Mouse (Mus musculus) kidney, embryonic 15.5 days (tissue): ENCODE data around the gene Abcc5. TPM values are rescaled to one million over a fixed set of nuclear protein-coding genes. Genes with fewer than 3 reads are reported as not detected.

Experiments used
- ATAC-seq: fragments of 200-750 bp; cut with Nextera tagmentation; replicated peaks from 2 replicates; pipeline ENCODE4 v1.8.0; 2017; ENCODE audit warnings: moderate TSS enrichment; ENCODE audit not compliant: low FRiP score
- H3K27ac ChIP-seq: fragments of 300-500 bp; sonication (generic); 2 replicates; pipeline ENCODE4 v1.5.1; 2015; ENCODE audit warnings: mild to moderate bottlenecking, inconsistent platforms
- H3K27me3 ChIP-seq: fragments of 300-500 bp; sonication (generic); 2 replicates; pipeline ENCODE4 v1.6.1; 2015; ENCODE audit warnings: inconsistent platforms
- H3K36me3 ChIP-seq: fragments of 300-500 bp; sonication (generic); 2 replicates; pipeline ENCODE4 v1.6.1; 2015; ENCODE audit warnings: inconsistent platforms
- H3K4me1 ChIP-seq: fragments of 300-500 bp; sonication (generic); 2 replicates; pipeline ENCODE4 v1.6.1; 2015; ENCODE audit warnings: inconsistent platforms
- H3K4me2 ChIP-seq: fragments of 300-500 bp; sonication (generic); 2 replicates; pipeline ENCODE4 v1.6.1; 2015; ENCODE audit warnings: moderate library complexity, mild to moderate bottlenecking, inconsistent platforms
- H3K4me3 ChIP-seq: fragments of 300-500 bp; sonication (generic); replicated peaks from 2 replicates; pipeline ENCODE4 v1.5.1; 2015; ENCODE audit warnings: mild to moderate bottlenecking, inconsistent platforms
- H3K9ac ChIP-seq: fragments of 300-500 bp; sonication (generic); 2 replicates; pipeline ENCODE4 v1.6.1; 2015; ENCODE audit warnings: mild to moderate bottlenecking, inconsistent platforms
- H3K9me3 ChIP-seq: fragments of 300-500 bp; sonication (generic); replicated peaks from 2 replicates; pipeline ENCODE4 v1.6.1; 2016; ENCODE audit warnings: inconsistent platforms
- WGBS: fragments of 180-500 bp; shearing (Covaris S2); methylation state at CpG from one replicate; pipeline ENCODE4 v1.1.7; 2015; ENCODE audit warnings: mixed read lengths; 5-methylcytosine and 5-hydroxymethylcytosine counted together
- polyA plus RNA-seq: library from polyadenylated mRNA; unstranded; fragments of >200 nt; fragmentation: Nextera tagmentation; extraction: Ambion mirVana; gene quantifications from 2 replicates; pipeline ENCODE4 v1.2.1, GENCODE M21; 2015

Gene Abcc5
- polyA plus RNA-seq, 1 experiment from 2014 or later, result 63.1 TPM

- no peaks in the 10 kb centered on the region for H3K27me3 ChIP-seq
- no peak overlapping the region for H3K9ac ChIP-seq
- ATAC-seq, result no peak
- H3K27ac ChIP-seq, result no peak overlapping the region
- no peaks in the 10 kb centered on the region for H3K9me3 ChIP-seq
- 89% methylated on average over 2 of the region's 2 CpGs for WGBS
- 0 out of 2 replicates have a peak, but pooled peaks cover under 1% of the 10 kb centered on the region for H3K4me1 ChIP-seq
- H3K36me3 ChIP-seq, result peaks cover 29% of the 10 kb centered on the region
- H3K4me2 ChIP-seq, result no peak overlapping the region
- no peak overlapping the region for H3K4me3 ChIP-seq
Measured at GRCm38 (mm10) chr16:20418054-20418453, 8.1 kb downstream of the Abcc5 start.

DNA sequence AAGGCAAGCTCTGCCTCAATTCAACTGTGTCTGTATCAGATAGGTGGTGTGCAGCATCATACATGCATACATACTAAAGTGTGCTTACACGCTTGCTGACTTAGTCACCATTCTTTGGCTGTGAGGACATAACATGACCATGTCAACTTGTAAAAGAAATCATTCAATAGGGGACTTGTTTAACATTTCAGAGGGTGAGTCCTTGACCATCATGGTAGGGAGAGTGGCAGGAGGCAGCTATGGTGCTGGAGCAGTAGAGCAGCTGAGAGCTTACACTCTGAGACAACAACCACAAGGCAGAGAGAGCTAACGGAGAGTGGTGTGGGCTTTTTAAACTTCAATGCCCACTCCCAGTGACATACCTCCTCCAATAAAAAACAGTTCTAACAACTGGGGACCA, 9.9 kb downstream of the Abcc5 start:
- Histone ChIP-seq H3K9me3 (no peaks in the 10 kb centered on the region), H3K4me2 (no peak overlapping the region), H3K9ac (no peak overlapping the region), H3K36me3 (peaks cover 25% of the 10 kb centered on the region), H3K4me3 (no peak overlapping the region), H3K4me1 (no peaks in the 10 kb centered on the region), H3K27me3 (no peaks in the 10 kb centered on the region), H3K27ac (no peak overlapping the region)
- no peak for ATAC-seq
- WGBS, result 90% methylated on average over 2 of the region's 2 CpGs

- Histone ChIP-seq H3K4me1 (no peaks in the 10 kb centered on the region), H3K4me3 (no peak overlapping the region), H3K9me3 (no peaks in the 10 kb centered on the region), H3K9ac (no peak overlapping the region), H3K36me3 (peaks cover 20% of the 10 kb centered on the region), H3K4me2 (no peak overlapping the region), H3K27ac (no peak overlapping the region), H3K27me3 (no peaks in the 10 kb centered on the region)
- no peak for ATAC-seq
- WGBS, result 73% methylated on average over 6 of the region's 6 CpGs
Measured at GRCm38 (mm10) chr16:20415804-20416203, 10.4 kb downstream of the Abcc5 start.

DNA sequence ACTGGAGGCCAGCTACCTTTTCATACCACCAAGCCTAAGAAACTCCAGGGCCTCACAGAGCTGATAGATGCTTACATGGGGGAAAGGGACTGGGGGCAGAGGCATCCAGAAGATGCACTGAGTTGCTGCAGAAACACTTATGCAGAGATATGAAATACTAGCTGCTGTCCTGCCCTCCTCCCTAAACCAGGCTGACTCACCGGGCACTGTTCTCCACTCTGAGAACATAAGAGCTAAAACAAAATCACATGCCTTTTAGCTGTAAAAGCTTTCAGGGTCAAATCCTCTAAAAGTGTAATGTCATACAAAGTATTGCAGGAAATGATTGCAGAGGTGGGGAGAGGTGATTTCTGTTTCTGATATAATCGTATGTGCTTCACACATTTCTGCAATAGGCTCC, 11.0 kb downstream of the Abcc5 start:
- Histone ChIP-seq H3K9me3 (no peaks in the 10 kb centered on the region), H3K27me3 (no peaks in the 10 kb centered on the region), H3K9ac (no peak overlapping the region), H3K27ac (no peak overlapping the region), H3K4me3 (no peak overlapping the region), H3K4me2 (no peak overlapping the region), H3K4me1 (no peaks in the 10 kb centered on the region), H3K36me3 (peaks cover 20% of the 10 kb centered on the region)
- 80% methylated on average over 2 of the region's 2 CpGs for WGBS
- no peak for ATAC-seq

- Histone ChIP-seq H3K4me3 (no peak overlapping the region), H3K4me2 (no peak overlapping the region), H3K36me3 (peaks cover 19% of the 10 kb centered on the region), H3K9ac (no peak overlapping the region), H3K27ac (no peak overlapping the region), H3K9me3 (no peaks in the 10 kb centered on the region), H3K4me1 (no peaks in the 10 kb centered on the region), H3K27me3 (no peaks in the 10 kb centered on the region)
- no peak for ATAC-seq
- 79% methylated on average over 2 of the region's 2 CpGs for WGBS
Measured at GRCm38 (mm10) chr16:20413870-20414331, 12.3 kb downstream of the Abcc5 start.

DNA sequence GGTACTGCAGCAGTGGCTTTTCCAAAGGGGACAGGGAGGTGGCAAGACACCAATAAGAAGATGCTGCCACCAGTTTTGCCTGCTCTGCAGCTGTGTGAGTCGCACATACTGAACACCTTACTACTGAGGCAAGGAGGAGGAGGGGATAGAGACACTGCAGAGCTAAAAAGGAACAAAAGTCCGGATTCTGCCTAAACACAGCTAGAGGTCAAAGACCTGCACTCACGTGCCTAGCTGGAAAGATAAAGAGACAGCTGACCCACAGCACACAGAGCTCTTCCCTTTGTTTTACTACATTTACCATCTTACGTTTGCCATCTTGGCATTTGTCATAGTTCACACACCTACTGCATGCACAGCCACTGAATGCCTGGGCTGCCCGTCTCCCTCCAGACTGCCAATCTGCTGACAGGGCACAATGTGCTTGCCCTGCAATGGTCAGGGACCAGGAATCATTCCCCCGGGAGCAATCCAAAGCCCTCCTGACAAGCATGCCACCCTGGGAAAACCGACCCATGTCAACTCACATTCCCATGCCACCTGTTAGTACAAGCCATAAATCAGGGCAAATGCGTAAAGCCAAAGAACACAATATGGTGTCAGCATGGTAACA, 14.1 kb downstream of the Abcc5 start:
- H3K27me3 ChIP-seq, result no peaks in the 10 kb centered on the region

GRCm38 (mm10) chr16:20405335-20405734, 20.9 kb downstream of the Abcc5 start:
- Histone ChIP-seq H3K27me3 (no peaks in the 10 kb centered on the region), H3K4me3 (no peak overlapping the region), H3K9ac (no peak overlapping the region), H3K36me3 (peaks cover 28% of the 10 kb centered on the region), H3K4me2 (no peak overlapping the region), H3K9me3 (no peaks in the 10 kb centered on the region), H3K27ac (no peak overlapping the region), H3K4me1 (no peaks in the 10 kb centered on the region)
- WGBS, result 87% methylated on average over 4 of the region's 4 CpGs
- no peak for ATAC-seq

More for the DNA sequence above, 14.1 kb downstream of the Abcc5 start:
- H3K27ac ChIP-seq, result no peak overlapping the region
- WGBS, result 67% methylated on average over 8 of the region's 8 CpGs
- no peaks in the 10 kb centered on the region for H3K4me1 ChIP-seq
- no peaks in the 10 kb centered on the region for H3K9me3 ChIP-seq
- peaks cover 6% of the 10 kb centered on the region; the same call in 1 of the 2 replicates for H3K36me3 ChIP-seq
- no peak overlapping the region for H3K4me2 ChIP-seq
- no peak overlapping the region for H3K4me3 ChIP-seq
- no peak for ATAC-seq
- H3K9ac ChIP-seq, result no peak overlapping the region

DNA sequence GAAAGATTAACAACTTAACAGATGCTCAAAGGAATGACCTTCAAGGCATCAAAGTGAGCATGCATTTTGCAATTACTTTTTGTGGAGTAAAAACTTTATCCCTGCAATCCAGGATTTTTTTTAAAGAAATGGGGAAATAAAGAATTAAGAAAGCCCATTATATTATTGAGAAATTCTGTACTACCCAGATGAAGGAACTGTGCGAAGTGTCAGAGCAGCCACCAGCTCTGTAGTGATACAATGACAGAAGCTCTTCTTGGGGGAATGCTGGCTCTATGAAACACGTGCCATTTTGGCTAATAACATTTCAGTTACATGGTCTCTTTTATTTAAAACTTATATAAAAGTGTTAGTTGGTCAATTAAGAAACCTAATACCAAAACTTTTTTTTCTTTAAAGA, 22.9 kb downstream of the Abcc5 start:
- 93% methylated on average over 2 of the region's 2 CpGs for WGBS
- Histone ChIP-seq H3K4me3 (no peak overlapping the region), H3K9ac (no peak overlapping the region), H3K27me3 (no peaks in the 10 kb centered on the region), H3K4me2 (no peak overlapping the region), H3K27ac (no peak overlapping the region), H3K36me3 (peaks cover 45% of the 10 kb centered on the region), H3K4me1 (no peaks in the 10 kb centered on the region), H3K9me3 (no peaks in the 10 kb centered on the region)
- ATAC-seq, result no peak

DNA sequence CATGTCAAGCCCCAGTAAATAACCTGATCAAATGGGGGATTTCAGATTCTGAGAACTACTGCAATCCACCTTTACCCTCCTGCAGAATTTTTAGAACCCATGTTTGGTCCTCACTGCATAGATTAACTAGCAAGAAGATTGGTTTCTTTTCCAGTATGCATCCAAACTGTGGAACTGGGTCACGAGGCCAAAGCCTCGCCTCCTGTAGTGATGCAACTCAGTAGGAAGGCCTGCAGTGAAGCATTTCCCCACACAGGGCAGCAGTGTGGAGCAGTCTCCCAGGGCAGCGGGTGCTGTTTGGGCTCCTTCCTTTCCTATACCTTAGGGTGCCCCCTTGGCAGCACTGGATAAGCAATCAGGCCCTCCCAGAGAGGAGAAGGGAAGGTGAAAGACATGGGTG, 24.6 kb downstream of the Abcc5 start:
- H3K9me3 ChIP-seq, result no peaks in the 10 kb centered on the region
- H3K4me1 ChIP-seq, result no peaks in the 10 kb centered on the region
- H3K27me3 ChIP-seq, result no peaks in the 10 kb centered on the region
- no peak overlapping the region for H3K4me3 ChIP-seq
- H3K27ac ChIP-seq, result no peak overlapping the region
- peaks cover 56% of the 10 kb centered on the region for H3K36me3 ChIP-seq
- ATAC-seq, result no peak
- no peak overlapping the region for H3K9ac ChIP-seq
- WGBS, result 88% methylated on average over 3 of the region's 3 CpGs
- H3K4me2 ChIP-seq, result no peak overlapping the region

DNA sequence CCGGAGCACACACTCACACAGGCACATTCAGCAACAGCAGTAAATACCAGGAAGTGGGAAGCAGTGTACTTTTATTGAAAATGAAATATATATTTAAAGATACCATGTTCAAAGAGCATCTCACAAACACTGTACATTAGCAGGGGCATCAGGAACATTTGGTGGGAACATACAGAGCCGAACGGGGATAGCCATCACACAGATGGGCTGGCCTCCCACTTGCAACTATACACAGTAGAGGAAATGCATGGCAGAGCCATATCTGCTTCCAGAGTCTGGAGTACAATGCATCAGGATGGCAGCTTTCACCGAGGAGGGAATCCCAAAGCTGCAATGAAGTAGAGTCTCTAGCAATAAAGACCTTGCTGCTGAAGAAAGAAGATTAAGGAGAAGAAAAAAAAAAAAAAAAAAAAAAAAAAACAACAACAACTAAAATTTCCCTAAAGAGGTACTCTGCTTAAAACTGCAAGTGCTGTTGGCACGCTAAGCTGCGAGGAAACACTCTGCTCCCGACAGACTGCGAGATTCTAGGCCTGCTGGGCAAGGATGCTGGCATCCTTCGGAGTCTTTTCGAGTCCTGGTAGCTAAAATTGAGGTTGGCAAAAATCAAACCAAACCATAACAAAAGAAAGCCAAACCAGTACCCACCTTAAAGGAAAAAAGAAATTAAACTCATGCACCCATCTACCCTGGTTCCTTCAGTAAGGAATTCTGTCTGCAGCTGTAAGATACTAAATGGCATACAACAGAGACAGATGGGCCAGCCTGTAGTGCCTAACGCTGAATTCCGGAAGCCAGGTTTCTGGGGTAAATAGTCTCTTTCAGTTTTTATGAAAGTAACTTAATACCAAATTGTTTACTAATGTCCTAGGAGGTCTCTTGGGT, 25.2 kb downstream of the Abcc5 start:
- Histone ChIP-seq H3K9ac (no peak overlapping the region), H3K4me3 (no peak overlapping the region), H3K9me3 (no peaks in the 10 kb centered on the region), H3K36me3 (peaks cover 59% of the 10 kb centered on the region), H3K27ac (no peak overlapping the region), H3K27me3 (no peaks in the 10 kb centered on the region), H3K4me2 (no peak overlapping the region), H3K4me1 (no peaks in the 10 kb centered on the region)
- no peak for ATAC-seq
- WGBS, result 93% methylated on average over 12 of the region's 12 CpGs

GRCm38 (mm10) chr16:20396851-20397250, 29.3 kb downstream of the Abcc5 start:
- H3K27me3 ChIP-seq, result no peaks in the 10 kb centered on the region
- H3K4me3 ChIP-seq, result no peak overlapping the region
- H3K9me3 ChIP-seq, result no peaks in the 10 kb centered on the region
- WGBS, result 93% methylated on average over 10 of the region's 10 CpGs
- no peak for ATAC-seq
- peaks cover 66% of the 10 kb centered on the region for H3K36me3 ChIP-seq
- no peak overlapping the region for H3K9ac ChIP-seq
- no peak overlapping the region for H3K4me2 ChIP-seq
- H3K27ac ChIP-seq, result no peak overlapping the region
- no peaks in the 10 kb centered on the region for H3K4me1 ChIP-seq

GRCm38 (mm10) chr16:20395216-20395907, 30.8 kb downstream of the Abcc5 start:
- Histone ChIP-seq H3K4me2 (no peak overlapping the region), H3K4me1 (no peaks in the 10 kb centered on the region), H3K9ac (no peak overlapping the region), H3K36me3 (peaks cover 70% of the 10 kb centered on the region), H3K27me3 (no peaks in the 10 kb centered on the region), H3K27ac (no peak overlapping the region), H3K9me3 (no peaks in the 10 kb centered on the region), H3K4me3 (no peak overlapping the region)
- no peak for ATAC-seq
- WGBS, result 83% methylated on average over 11 of the region's 11 CpGs
